Mouse (Mus musculus): ENCODE data around the gene Fam193a. TPM values are rescaled to one million over a fixed set of nuclear protein-coding genes. Genes with fewer than 3 reads are reported as not detected.

Fam193a gene
- polyA plus RNA-seq, 1 experiment = 13.3 TPM

DNA sequence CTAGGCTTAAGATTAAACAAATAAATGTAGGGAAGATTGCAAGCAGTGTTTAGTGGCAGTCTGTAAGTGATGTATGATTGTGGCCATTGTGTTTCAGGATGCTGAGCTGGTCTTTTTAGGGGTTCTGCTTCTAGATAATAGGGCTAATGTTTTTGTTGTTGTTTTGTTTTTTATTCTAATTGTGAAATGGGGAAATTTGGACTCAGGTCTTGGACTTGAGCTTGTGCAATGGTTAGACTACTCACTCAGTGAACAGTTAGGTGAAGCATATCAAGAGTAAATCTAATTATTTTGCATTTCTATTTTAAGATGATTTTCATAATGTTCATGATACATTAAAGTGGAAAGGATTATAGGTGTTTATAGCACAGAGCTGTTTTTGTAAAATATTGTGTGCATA lies 2.8 kb downstream of the Fam193a start:
- Histone ChIP-seq H3K36me3 (replicated peaks; ENCODE audit: low read length) (peaks cover 10% of the 10 kb centered on the region), H3K27me3 (replicated peaks) (no peaks in the 10 kb centered on the region), H3K4me1 (peaks cover 54% of the 10 kb centered on the region), H3K9me3 (no peaks in the 10 kb centered on the region), H3K4me3 (replicated peaks) (peak overlapping the region; percentile 7)
- no peak for TF ChIP-seq GATA1 (IDR thresholded peaks at IDR 0.05; ENCODE audit: borderline replicate concordance, low read length)
- no peak for TF ChIP-seq FLI1 (IDR thresholded peaks at IDR 0.05; ENCODE audit: low read length)

- Histone ChIP-seq H3K27me3 (replicated peaks) (no peaks in the 10 kb centered on the region), H3K4me3 (replicated peaks) (no peak overlapping the region), H3K4me1 (peaks cover 47% of the 10 kb centered on the region), H3K9me3 (no peaks in the 10 kb centered on the region), H3K36me3 (replicated peaks; ENCODE audit: low read length) (peaks cover 9% of the 10 kb centered on the region)
- no peak for TF ChIP-seq GATA1 (IDR thresholded peaks at IDR 0.05; ENCODE audit: borderline replicate concordance, low read length)
- no peak for TF ChIP-seq FLI1 (IDR thresholded peaks at IDR 0.05; ENCODE audit: low read length)
Observed at GRCm38 (mm10) chr5:34378787-34379186, 9.1 kb downstream of the Fam193a start.

DNA sequence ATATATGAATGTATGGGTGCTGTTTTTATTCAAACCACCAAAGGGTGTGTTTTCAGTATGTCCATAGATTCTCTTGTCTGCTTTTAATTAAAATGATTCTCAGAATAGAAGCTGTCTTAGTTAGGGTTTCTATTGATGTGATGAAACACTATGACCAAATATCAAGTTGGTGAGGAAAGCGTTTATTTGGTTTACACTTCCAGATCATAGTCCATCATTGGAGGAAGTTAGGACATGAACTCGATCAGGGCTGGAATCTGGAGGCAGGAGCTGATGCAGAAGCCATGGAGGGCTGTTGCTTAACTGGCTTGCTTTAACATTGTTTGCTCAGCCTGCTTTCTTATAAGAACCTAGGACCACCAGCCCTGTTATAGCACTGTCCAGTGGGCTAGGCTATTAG lies 12.0 kb downstream of the Fam193a start:
- Histone ChIP-seq H3K36me3 (replicated peaks; ENCODE audit: low read length) (peaks cover 21% of the 10 kb centered on the region), H3K9me3 (peaks cover 13% of the 10 kb centered on the region), H3K4me3 (replicated peaks) (no peak overlapping the region), H3K27me3 (replicated peaks) (no peaks in the 10 kb centered on the region), H3K4me1 (peaks cover 25% of the 10 kb centered on the region)
- TF ChIP-seq GATA1 (IDR thresholded peaks at IDR 0.05; ENCODE audit: borderline replicate concordance, low read length) (no peak), FLI1 (IDR thresholded peaks at IDR 0.05; ENCODE audit: low read length) (no peak)

DNA sequence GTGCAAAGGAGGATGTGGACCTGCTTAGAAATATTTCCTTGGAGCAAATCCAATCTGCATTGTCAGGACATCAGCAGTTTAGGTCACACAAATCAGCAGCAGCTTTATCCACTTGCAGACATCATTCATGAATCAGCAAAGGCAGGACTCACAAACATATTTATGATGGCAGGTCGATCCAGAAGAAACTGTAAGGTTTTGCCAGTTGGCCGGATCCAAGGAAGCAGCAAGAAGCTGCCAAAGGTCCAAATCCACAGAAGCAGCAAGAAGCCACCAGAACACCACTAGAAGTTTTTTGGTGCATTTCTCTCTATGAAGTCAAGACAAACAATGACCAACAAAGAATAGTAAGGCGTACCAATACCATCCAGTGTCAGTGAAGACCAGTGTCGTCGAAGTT lies 15.9 kb downstream of the Fam193a start:
- H3K4me1 ChIP-seq = no peaks in the 10 kb centered on the region; the same call in 1 of the 2 replicates
- H3K4me3 ChIP-seq (replicated peaks) = no peak overlapping the region
- no peak for TF ChIP-seq GATA1 (IDR thresholded peaks at IDR 0.05; ENCODE audit: borderline replicate concordance, low read length)
- TF ChIP-seq FLI1 (IDR thresholded peaks at IDR 0.05; ENCODE audit: low read length) = no peak
- no peaks in the 10 kb centered on the region for H3K27me3 ChIP-seq (replicated peaks)
- H3K9me3 ChIP-seq = peaks cover 26% of the 10 kb centered on the region
- H3K36me3 ChIP-seq (replicated peaks; ENCODE audit: low read length) = peaks cover 41% of the 10 kb centered on the region

- Histone ChIP-seq H3K4me3 (replicated peaks) (no peak overlapping the region), H3K27me3 (replicated peaks) (no peaks in the 10 kb centered on the region), H3K4me1 (no peaks in the 10 kb centered on the region; the same call in 1 of the 2 replicates), H3K9me3 (peaks cover 26% of the 10 kb centered on the region), H3K36me3 (replicated peaks; ENCODE audit: low read length) (peaks cover 44% of the 10 kb centered on the region)
- TF ChIP-seq FLI1 (IDR thresholded peaks at IDR 0.05; ENCODE audit: low read length) = no peak
- TF ChIP-seq GATA1 (IDR thresholded peaks at IDR 0.05; ENCODE audit: borderline replicate concordance, low read length) = no peak
Observed at GRCm38 (mm10) chr5:34386744-34387143, 17.0 kb downstream of the Fam193a start.

- Histone ChIP-seq H3K36me3 (replicated peaks; ENCODE audit: low read length) (peaks cover 12% of the 10 kb centered on the region), H3K4me3 (replicated peaks) (no peak overlapping the region), H3K9me3 (peaks cover 1% of the 10 kb centered on the region), H3K4me1 (peaks cover 45% of the 10 kb centered on the region), H3K27me3 (replicated peaks) (no peaks in the 10 kb centered on the region)
- TF ChIP-seq FLI1 (IDR thresholded peaks at IDR 0.05; ENCODE audit: low read length) = no peak
- TF ChIP-seq GATA1 (IDR thresholded peaks at IDR 0.05; ENCODE audit: borderline replicate concordance, low read length) = no peak
Observed at GRCm38 (mm10) chr5:34393251-34393650, 23.5 kb downstream of the Fam193a start.

DNA sequence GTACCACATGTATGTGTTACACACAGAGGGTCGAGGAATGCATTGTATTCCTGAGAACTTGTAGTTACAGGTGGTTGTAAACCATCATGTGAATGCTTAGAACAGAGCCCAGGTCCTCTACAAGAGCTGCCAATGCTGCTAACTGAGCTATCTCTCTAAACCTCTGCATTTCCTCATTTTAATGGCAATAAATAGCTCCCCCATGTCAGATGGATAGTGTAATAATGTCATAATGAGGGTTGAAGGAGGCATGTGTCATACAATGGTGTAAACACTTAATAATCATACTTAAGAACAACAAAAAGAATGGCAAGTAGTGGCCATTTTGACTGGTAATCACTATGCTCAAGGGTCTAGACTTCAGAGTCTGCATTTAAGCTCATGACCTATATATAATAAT lies 25.6 kb downstream of the Fam193a start:
- H3K4me1 ChIP-seq = peaks cover 62% of the 10 kb centered on the region
- no peak overlapping the region for H3K4me3 ChIP-seq (replicated peaks)
- no peaks in the 10 kb centered on the region for H3K27me3 ChIP-seq (replicated peaks)
- TF ChIP-seq GATA1 (IDR thresholded peaks at IDR 0.05; ENCODE audit: borderline replicate concordance, low read length) (no peak), FLI1 (IDR thresholded peaks at IDR 0.05; ENCODE audit: low read length) (no peak)
- H3K9me3 ChIP-seq = no peaks in the 10 kb centered on the region
- H3K36me3 ChIP-seq (replicated peaks; ENCODE audit: low read length) = peaks cover 6% of the 10 kb centered on the region

DNA sequence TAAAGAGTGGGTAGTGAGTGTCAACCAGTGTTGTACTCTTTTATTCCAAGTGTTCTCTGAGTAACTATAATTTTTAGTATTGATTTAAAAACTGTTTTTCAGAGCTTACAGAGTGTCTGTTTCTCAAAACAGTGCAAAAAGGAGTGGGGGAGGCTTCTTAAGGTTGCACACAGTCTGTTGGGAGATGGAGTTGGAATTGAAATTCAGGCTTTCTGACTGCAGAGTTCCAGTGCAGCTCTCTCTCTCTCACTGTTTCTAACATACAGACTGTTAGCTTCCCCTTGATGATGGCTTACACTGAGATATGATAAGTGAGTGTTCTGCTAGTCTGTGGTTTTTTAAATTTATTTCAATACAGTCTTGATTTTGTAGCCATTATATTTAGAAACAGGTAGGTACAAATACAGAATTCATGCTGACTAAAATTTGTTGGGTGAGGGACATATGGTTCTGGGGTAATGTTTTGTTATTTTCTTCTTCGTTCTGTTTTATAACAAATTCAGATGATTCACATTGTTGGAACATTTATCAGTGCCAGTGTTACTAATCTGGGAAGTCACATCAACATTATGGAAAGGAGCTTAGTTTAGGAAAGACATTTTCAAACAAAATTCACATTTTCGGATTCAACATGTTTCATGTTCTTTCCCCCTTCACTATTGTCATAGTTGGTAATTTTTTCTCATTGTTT lies 26.3 kb downstream of the Fam193a start:
- Histone ChIP-seq H3K27me3 (replicated peaks) (no peaks in the 10 kb centered on the region), H3K4me1 (peaks cover 62% of the 10 kb centered on the region), H3K4me3 (replicated peaks) (no peak overlapping the region), H3K9me3 (no peaks in the 10 kb centered on the region), H3K36me3 (replicated peaks; ENCODE audit: low read length) (peaks cover 2% of the 10 kb centered on the region)
- TF ChIP-seq GATA1 (IDR thresholded peaks at IDR 0.05; ENCODE audit: borderline replicate concordance, low read length) (no peak), FLI1 (IDR thresholded peaks at IDR 0.05; ENCODE audit: low read length) (no peak)

GRCm38 (mm10) chr5:34397866-34398265 lies 28.1 kb downstream of the Fam193a start:
- Histone ChIP-seq H3K4me1 (peaks cover 62% of the 10 kb centered on the region), H3K27me3 (replicated peaks) (no peaks in the 10 kb centered on the region), H3K36me3 (replicated peaks; ENCODE audit: low read length) (no peaks in the 10 kb centered on the region), H3K4me3 (replicated peaks) (no peak overlapping the region), H3K9me3 (no peaks in the 10 kb centered on the region)
- no peak for TF ChIP-seq FLI1 (IDR thresholded peaks at IDR 0.05; ENCODE audit: low read length)
- TF ChIP-seq GATA1 (IDR thresholded peaks at IDR 0.05; ENCODE audit: borderline replicate concordance, low read length) = no peak

- Histone ChIP-seq H3K4me1 (peaks cover 61% of the 10 kb centered on the region), H3K9me3 (no peaks in the 10 kb centered on the region), H3K36me3 (replicated peaks; ENCODE audit: low read length) (no peaks in the 10 kb centered on the region), H3K27me3 (replicated peaks) (no peaks in the 10 kb centered on the region), H3K4me3 (replicated peaks) (peak overlapping the region; percentile 56)
- TF ChIP-seq GATA1 (IDR thresholded peaks at IDR 0.05; ENCODE audit: borderline replicate concordance, low read length) = no peak
- no peak for TF ChIP-seq FLI1 (IDR thresholded peaks at IDR 0.05; ENCODE audit: low read length)
Observed at GRCm38 (mm10) chr5:34398326-34398725, 28.6 kb downstream of the Fam193a start.

All from megakaryocyte, embryonic 14.5 days (primary cell).